Comparison of ENCODE assay signal across 9 mouse cellular contexts in genomic region chr7:13053501-13053900, GRCm38 (mm10). TPM values are rescaled to one million over a fixed set of nuclear protein-coding genes. Genes with fewer than 3 reads are reported as not detected.
DNase-seq lines count a peak whose midpoint lies in the region; ATAC-seq lines count a peak whose summit lies in the region.
"Had no signal": no experiment of that assay in that cellular context is flagged by ENCODE, and none has a peak within 500 bp of the region (broad histone marks: within the 10 kb centered on the region; RNA-seq: fewer than 3 reads in every experiment).

No protein-coding gene starts in this region.

- H3K36me3 ChIP-seq in heart, embryonic 10.5 days: no peaks in the 10 kb centered on the region
- no peaks in the 10 kb centered on the region for H3K36me3 ChIP-seq in embryonic facial prominence, embryonic 11.5 days (replicated peaks; ENCODE audit: control insufficient read depth, insufficient read depth, low read depth, low read length)
- no peaks in the 10 kb centered on the region; the same call in 1 of the 2 replicates for H3K36me3 ChIP-seq in hindbrain, embryonic 13.5 days
- no peaks in the 10 kb centered on the region for H3K36me3 ChIP-seq in midbrain, embryonic 12.5 days

- no peak overlapping the region for H3K9ac ChIP-seq in embryonic facial prominence, embryonic 11.5 days (replicated peaks; ENCODE audit: low read length)
- H3K9ac ChIP-seq in hindbrain, embryonic 13.5 days: peak overlapping the region; percentile 75
- no peak overlapping the region for H3K9ac ChIP-seq in midbrain, embryonic 12.5 days (replicated peaks)

- peak overlapping the region; percentile 92; the same call in 1 of the 2 replicates for H3K27ac ChIP-seq in heart, embryonic 10.5 days
- H3K27ac ChIP-seq in embryonic facial prominence, embryonic 11.5 days (replicated peaks; ENCODE audit: low read depth, low read length): no peak overlapping the region
- peak overlapping the region; percentile 96 for H3K27ac ChIP-seq in hindbrain, embryonic 13.5 days
- H3K27ac ChIP-seq in midbrain, embryonic 12.5 days (replicated peaks): 0 out of 2 replicates have a peak overlapping the region, but pooled peaks have one; percentile 91

- H3K4me2 ChIP-seq in embryonic facial prominence, embryonic 11.5 days (ENCODE audit: low read depth, low read length): peak overlapping the region; percentile 41; the same call in 1 of the 2 replicates
- H3K4me2 ChIP-seq in hindbrain, embryonic 13.5 days: peak overlapping the region; percentile 54
- peak overlapping the region; percentile 52 for H3K4me2 ChIP-seq in midbrain, embryonic 12.5 days (replicated peaks)

- no peak for ATAC-seq in embryonic facial prominence, embryonic 11.5 days (replicated peaks; ENCODE audit: insufficient number of reproducible peaks, low FRiP score, low TSS enrichment, low read depth)
- no peak for ATAC-seq in hindbrain, embryonic 13.5 days (ENCODE audit: low FRiP score)
- ATAC-seq in midbrain, embryonic 12.5 days (ENCODE audit: low FRiP score, low read depth): no peak

- intact Hi-C loops in heart, postnatal 25 days (cut with DNase I): loop anchor here (5.0 kb wide), 2 partner anchors 131 to 224 kb away; partner anchors contain the start of genes Lig1, Rps5 and Zswim9

- WGBS in heart, embryonic 10.5 days: 90% methylated on average over 2 of the region's 2 CpGs
- WGBS in embryonic facial prominence, embryonic 11.5 days: 89% methylated on average over 2 of the region's 2 CpGs
- 94% methylated on average over 2 of the region's 2 CpGs for WGBS in hindbrain, embryonic 13.5 days
- WGBS in midbrain, embryonic 12.5 days: 97% methylated on average over 2 of the region's 2 CpGs

- DNase-seq in heart, embryonic 10.5 days (ENCODE audit: low spot score): no peak
- DNase-seq in heart, postnatal 25 days (ENCODE audit: low spot score): no peak
- DNase-seq in embryonic facial prominence, embryonic 11.5 days (ENCODE audit: low spot score): no peak
- DNase-seq in spleen, postnatal 10 days (ENCODE audit: low spot score in 2 of 2): no peak
- DNase-seq in lung, postnatal 14 days: no peak
- DNase-seq in layer of hippocampus, adult 9-11 months: no peak

- no peaks in the 10 kb centered on the region for H3K9me3 ChIP-seq in heart, embryonic 10.5 days
- no peaks in the 10 kb centered on the region for H3K9me3 ChIP-seq in embryonic facial prominence, embryonic 11.5 days (replicated peaks; ENCODE audit: control insufficient read depth, low read length)
- H3K9me3 ChIP-seq in hindbrain, embryonic 13.5 days: no peaks in the 10 kb centered on the region
- H3K9me3 ChIP-seq in midbrain, embryonic 12.5 days: no peaks in the 10 kb centered on the region

- H3K4me1 ChIP-seq in heart, embryonic 10.5 days: no peaks in the 10 kb centered on the region
- H3K4me1 ChIP-seq in embryonic facial prominence, embryonic 11.5 days (ENCODE audit: control insufficient read depth, insufficient read depth, low read length): no peaks in the 10 kb centered on the region
- H3K4me1 ChIP-seq in hindbrain, embryonic 13.5 days (replicated peaks): peaks cover 12% of the 10 kb centered on the region
- H3K4me1 ChIP-seq in midbrain, embryonic 12.5 days: peaks cover 6% of the 10 kb centered on the region

- peak overlapping the region; percentile 78 for H3K4me3 ChIP-seq in heart, embryonic 10.5 days
- H3K4me3 ChIP-seq in embryonic facial prominence, embryonic 11.5 days (ENCODE audit: low read depth, low read length): no peak overlapping the region
- peak overlapping the region; percentile 62 for H3K4me3 ChIP-seq in hindbrain, embryonic 13.5 days
- peak overlapping the region; percentile 51 for H3K4me3 ChIP-seq in midbrain, embryonic 12.5 days

- no peaks in the 10 kb centered on the region for H3K27me3 ChIP-seq in heart, embryonic 10.5 days (ENCODE audit: insufficient read depth, poor library complexity, severe bottlenecking)
- no peaks in the 10 kb centered on the region for H3K27me3 ChIP-seq in embryonic facial prominence, embryonic 11.5 days (ENCODE audit: control insufficient read depth, insufficient read depth, low read length)
- 0 out of 2 replicates have a peak, but pooled peaks cover 3% of the 10 kb centered on the region for H3K27me3 ChIP-seq in hindbrain, embryonic 13.5 days
- H3K27me3 ChIP-seq in midbrain, embryonic 12.5 days: no peaks in the 10 kb centered on the region

RNA-seq across cellular contexts. Expression of gene Mzf1, which starts 1.1 kb away (rescaled TPM):
- 2.2 and 3.1 TPM in 2 replicates for polyA plus RNA-seq in heart, embryonic 10.5 days (2016; fragmentation: Nextera tagmentation; extraction: Ambion mirVana)
- under 1 TPM; 0.39 to 0.48 TPM for total RNA-seq in heart, postnatal 25 days (2021)
- polyA plus RNA-seq in embryonic facial prominence, embryonic 11.5 days (2014; fragmentation: Nextera tagmentation; extraction: Ambion mirVana): 1.2 and 1.6 TPM in 2 replicates
- 6.0 and 6.7 TPM in 2 replicates for polyA plus RNA-seq in hindbrain, embryonic 13.5 days (2015; fragmentation: Nextera tagmentation; extraction: Ambion mirVana)
- 5.2 and 5.3 TPM in 2 replicates for polyA plus RNA-seq in midbrain, embryonic 12.5 days (2016; fragmentation: Nextera tagmentation; extraction: Ambion mirVana)

RNA-seq across cellular contexts. Expression of gene Ube2m, which starts 15.4 kb away (rescaled TPM):
- polyA plus RNA-seq in heart, embryonic 10.5 days (2016; fragmentation: Nextera tagmentation; extraction: Ambion mirVana): 159 and 189 TPM in 2 replicates
- total RNA-seq in heart, postnatal 25 days (2021): 100 to 1,000 TPM; 190 to 199 TPM
- polyA plus RNA-seq in embryonic facial prominence, embryonic 11.5 days (2014; fragmentation: Nextera tagmentation; extraction: Ambion mirVana): 172 and 177 TPM in 2 replicates
- polyA plus RNA-seq in hindbrain, embryonic 13.5 days (2015; fragmentation: Nextera tagmentation; extraction: Ambion mirVana): 80.3 and 95.9 TPM in 2 replicates
- 143 and 149 TPM in 2 replicates for polyA plus RNA-seq in midbrain, embryonic 12.5 days (2016; fragmentation: Nextera tagmentation; extraction: Ambion mirVana)

RNA-seq across cellular contexts. Expression of gene Chmp2a, which starts 18.9 kb away (rescaled TPM):
- polyA plus RNA-seq in heart, embryonic 10.5 days (2016; fragmentation: Nextera tagmentation; extraction: Ambion mirVana): 129 and 142 TPM in 2 replicates
- 100 to 1,000 TPM; 120 to 122 TPM for total RNA-seq in heart, postnatal 25 days (2021)
- polyA plus RNA-seq in embryonic facial prominence, embryonic 11.5 days (2014; fragmentation: Nextera tagmentation; extraction: Ambion mirVana): 107 and 116 TPM in 2 replicates
- polyA plus RNA-seq in hindbrain, embryonic 13.5 days (2015; fragmentation: Nextera tagmentation; extraction: Ambion mirVana): 181 and 184 TPM in 2 replicates
- 139 and 150 TPM in 2 replicates for polyA plus RNA-seq in midbrain, embryonic 12.5 days (2016; fragmentation: Nextera tagmentation; extraction: Ambion mirVana)

RNA-seq across cellular contexts. Expression of gene Vmn1r85, which starts 41.5 kb away (rescaled TPM):
- polyA plus RNA-seq in heart, embryonic 10.5 days (2016; fragmentation: Nextera tagmentation; extraction: Ambion mirVana): not detected in 2 replicates
- not detected for total RNA-seq in heart, postnatal 25 days (2021)
- polyA plus RNA-seq in embryonic facial prominence, embryonic 11.5 days (2014; fragmentation: Nextera tagmentation; extraction: Ambion mirVana): not detected in 2 replicates
- 0.03 and 0.04 TPM in 2 replicates for polyA plus RNA-seq in hindbrain, embryonic 13.5 days (2015; fragmentation: Nextera tagmentation; extraction: Ambion mirVana)
- polyA plus RNA-seq in midbrain, embryonic 12.5 days (2016; fragmentation: Nextera tagmentation; extraction: Ambion mirVana): not detected in 2 replicates
- total RNA-seq: monocyte, adult 5-6 weeks had no signal

RNA-seq across cellular contexts. Expression of gene Zbtb45, which starts 43.7 kb away (rescaled TPM):
- 18.2 and 20.8 TPM in 2 replicates for polyA plus RNA-seq in heart, embryonic 10.5 days (2016; fragmentation: Nextera tagmentation; extraction: Ambion mirVana)
- 10 to 100 TPM in 1 of 2 experiments, 1 to 10 TPM in 1; 7.3 to 10.9 TPM for total RNA-seq in heart, postnatal 25 days (2021)
- 22.6 and 22.9 TPM in 2 replicates for polyA plus RNA-seq in embryonic facial prominence, embryonic 11.5 days (2014; fragmentation: Nextera tagmentation; extraction: Ambion mirVana)
- 37.0 and 37.4 TPM in 2 replicates for polyA plus RNA-seq in hindbrain, embryonic 13.5 days (2015; fragmentation: Nextera tagmentation; extraction: Ambion mirVana)
- 36.6 and 37.1 TPM in 2 replicates for polyA plus RNA-seq in midbrain, embryonic 12.5 days (2016; fragmentation: Nextera tagmentation; extraction: Ambion mirVana)
